Comparison of ENCODE assay signal across 8 mouse cellular contexts in genomic region chr11:95688981-95689380, GRCm38 (mm10). TPM values are rescaled to one million over a fixed set of nuclear protein-coding genes. Genes with fewer than 3 reads are reported as not detected.
DNase-seq lines count a peak whose midpoint lies in the region; ATAC-seq lines count a peak whose summit lies in the region.

No protein-coding gene starts in this region.

- no peaks in the 10 kb centered on the region for H3K9me3 ChIP-seq in embryonic facial prominence, embryonic 10.5 days
- H3K9me3 ChIP-seq in intestine, embryonic 14.5 days (ENCODE audit: control insufficient read depth, low read length), result no peaks in the 10 kb centered on the region
- no peaks in the 10 kb centered on the region for H3K9me3 ChIP-seq in forebrain, embryonic 12.5 days

- H3K4me2 ChIP-seq in intestine, embryonic 14.5 days (ENCODE audit: low read length), result no peak overlapping the region
- H3K4me2 ChIP-seq in forebrain, embryonic 12.5 days, result no peak overlapping the region

- H3K27ac ChIP-seq in embryonic facial prominence, embryonic 10.5 days (replicated peaks), result peak overlapping the region; percentile 31
- peak overlapping the region; percentile 22; the same call in 1 of the 2 replicates for H3K27ac ChIP-seq in intestine, embryonic 14.5 days (ENCODE audit: low read depth)
- H3K27ac ChIP-seq in forebrain, embryonic 12.5 days, result no peak overlapping the region

- peaks cover 33% of the 10 kb centered on the region for H3K4me1 ChIP-seq in embryonic facial prominence, embryonic 10.5 days
- peaks cover 4% of the 10 kb centered on the region; the same call in 1 of the 2 replicates for H3K4me1 ChIP-seq in intestine, embryonic 14.5 days (replicated peaks; ENCODE audit: control insufficient read depth, insufficient read depth, low read length)
- H3K4me1 ChIP-seq in forebrain, embryonic 12.5 days, result no peaks in the 10 kb centered on the region

- H3K36me3 ChIP-seq in embryonic facial prominence, embryonic 10.5 days (replicated peaks), result no peaks in the 10 kb centered on the region
- H3K36me3 ChIP-seq in intestine, embryonic 14.5 days (ENCODE audit: control insufficient read depth, insufficient read depth, low read length), result no peaks in the 10 kb centered on the region
- no peaks in the 10 kb centered on the region for H3K36me3 ChIP-seq in forebrain, embryonic 12.5 days (replicated peaks)

- WGBS in embryonic facial prominence, embryonic 10.5 days, result 74% methylated on average over 7 of the region's 7 CpGs
- 64% methylated on average over 7 of the region's 7 CpGs for WGBS in intestine, embryonic 14.5 days
- WGBS in forebrain, embryonic 12.5 days, result 81% methylated on average over 7 of the region's 7 CpGs

- no peak overlapping the region for H3K9ac ChIP-seq in intestine, embryonic 14.5 days (ENCODE audit: low read length)
- no peak overlapping the region for H3K9ac ChIP-seq in forebrain, embryonic 12.5 days

- H3K4me3 ChIP-seq in embryonic facial prominence, embryonic 10.5 days, result no peak overlapping the region
- no peak overlapping the region for H3K4me3 ChIP-seq in intestine, embryonic 14.5 days (ENCODE audit: low read depth, low read length)
- H3K4me3 ChIP-seq in forebrain, embryonic 12.5 days (replicated peaks), result no peak overlapping the region

- no peaks in the 10 kb centered on the region for H3K27me3 ChIP-seq in embryonic facial prominence, embryonic 10.5 days (replicated peaks; ENCODE audit: low read depth, poor library complexity, severe bottlenecking)
- H3K27me3 ChIP-seq in intestine, embryonic 14.5 days (replicated peaks; ENCODE audit: control insufficient read depth, insufficient read depth, low read length), result no peaks in the 10 kb centered on the region
- H3K27me3 ChIP-seq in forebrain, embryonic 12.5 days, result no peaks in the 10 kb centered on the region

- peak; percentile 28 to 32 for DNase-seq in kidney, postnatal 4 days
- DNase-seq in kidney, adult 9 months, result no peak
- DNase-seq in embryonic facial prominence, embryonic 10.5 days (ENCODE audit: low spot score), result no peak
- no peak for DNase-seq in intestine, embryonic 14.5 days (ENCODE audit: low spot score)
- DNase-seq in cerebellum, adult 9-11 months, result no peak
- no peak for DNase-seq in adrenal gland, adult 18-20 months (ENCODE audit: low spot score in 2 of 2)

- ATAC-seq in intestine, embryonic 14.5 days (replicated peaks; ENCODE audit: low FRiP score, low TSS enrichment, low read depth), result no peak
- ATAC-seq in megakaryocyte progenitor cell, adult 5-6 weeks (replicated peaks; ENCODE audit: poor library complexity), result peak; percentile 59
- ATAC-seq in forebrain, embryonic 12.5 days (ENCODE audit: low FRiP score), result no peak

RNA-seq across cellular contexts. Expression of gene Phb, which starts 22.2 kb away (rescaled TPM):
- 309 and 312 TPM in 2 replicates for polyA plus RNA-seq in embryonic facial prominence, embryonic 10.5 days (2016; fragmentation: Nextera tagmentation; extraction: Ambion mirVana)
- polyA plus RNA-seq in intestine, embryonic 14.5 days (2014; fragmentation: Nextera tagmentation; extraction: Ambion mirVana), result 300 and 305 TPM in 2 replicates
- total RNA-seq in megakaryocyte progenitor cell, adult 5-6 weeks (2015), result 82.1 and 87.0 TPM in 2 replicates
- 119 and 128 TPM in 2 replicates for total RNA-seq in megakaryocyte progenitor cell, adult 5-6 weeks (2017)
- polyA plus RNA-seq in forebrain, embryonic 12.5 days (2016; fragmentation: Nextera tagmentation; extraction: Ambion mirVana), result 169 and 182 TPM in 2 replicates
- total RNA-seq in adrenal gland, adult 18-20 months (2021), result 100 to 1,000 TPM; 319 to 350 TPM

RNA-seq across cellular contexts. Expression of gene Zfp652, which starts 23.5 kb away (rescaled TPM):
- polyA plus RNA-seq in embryonic facial prominence, embryonic 10.5 days (2016; fragmentation: Nextera tagmentation; extraction: Ambion mirVana), result 19.5 and 20.3 TPM in 2 replicates
- polyA plus RNA-seq in intestine, embryonic 14.5 days (2014; fragmentation: Nextera tagmentation; extraction: Ambion mirVana), result 9.2 and 9.9 TPM in 2 replicates
- total RNA-seq in megakaryocyte progenitor cell, adult 5-6 weeks (2015), result 30.1 and 37.2 TPM in 2 replicates
- total RNA-seq in megakaryocyte progenitor cell, adult 5-6 weeks (2017), result 20.9 and 29.1 TPM in 2 replicates
- polyA plus RNA-seq in forebrain, embryonic 12.5 days (2016; fragmentation: Nextera tagmentation; extraction: Ambion mirVana), result 27.6 and 30.0 TPM in 2 replicates
- 10 to 100 TPM; 31.8 to 40.5 TPM for total RNA-seq in adrenal gland, adult 18-20 months (2021)

RNA-seq across cellular contexts. Expression of gene B130006D01Rik, which starts 34.4 kb away (rescaled TPM):
- 1.9 and 2.2 TPM in 2 replicates for polyA plus RNA-seq in embryonic facial prominence, embryonic 10.5 days (2016; fragmentation: Nextera tagmentation; extraction: Ambion mirVana)
- 1.1 and 2.0 TPM in 2 replicates for polyA plus RNA-seq in intestine, embryonic 14.5 days (2014; fragmentation: Nextera tagmentation; extraction: Ambion mirVana)
- total RNA-seq in megakaryocyte progenitor cell, adult 5-6 weeks (2015), result 2.1 and 2.5 TPM in 2 replicates
- 1.2 and 1.9 TPM in 2 replicates for total RNA-seq in megakaryocyte progenitor cell, adult 5-6 weeks (2017)
- 1.4 and 2.3 TPM in 2 replicates for polyA plus RNA-seq in forebrain, embryonic 12.5 days (2016; fragmentation: Nextera tagmentation; extraction: Ambion mirVana)
- under 1 TPM; 0.46 to 0.51 TPM for total RNA-seq in adrenal gland, adult 18-20 months (2021)

Comparison
In these comparisons a context has a peak if more than half of its experiments do, and no peak if none do; other contexts are left out.
1. DNase-seq: peak in kidney, postnatal 4 days (2 of 2); none in kidney, adult 9 months (single experiment), embryonic facial prominence, embryonic 10.5 days (single experiment), intestine, embryonic 14.5 days (single experiment), cerebellum, adult 9-11 months (single experiment) and adrenal gland, adult 18-20 months (0 of 2).